Mouse (Mus musculus): ENCODE measurements at regions not wholly inside any gene's neighbourhood (a gene's known extent, or its start where the extent isn't known, plus 50 kb on each side); places are given as distances from the start of the nearest gene placed in this dataset.

DNA sequence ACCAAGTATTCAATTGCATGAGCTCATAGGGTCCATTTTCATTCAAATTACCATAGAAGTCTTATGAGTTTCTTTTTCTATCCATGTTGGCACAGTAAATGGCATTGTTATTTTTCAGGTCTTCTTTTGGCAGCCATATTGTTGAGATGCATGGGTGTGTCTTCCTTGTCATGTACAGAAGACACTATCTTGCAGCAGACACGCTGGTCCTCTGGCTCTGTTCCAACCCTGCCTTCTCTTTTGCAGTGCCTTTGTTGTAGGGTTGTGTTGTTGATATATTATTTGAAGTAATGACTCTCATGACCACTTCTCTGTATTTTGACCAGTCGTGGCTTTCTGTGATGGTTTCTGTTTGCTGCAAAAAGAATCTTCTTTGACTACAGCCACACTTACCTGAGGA is 274.4 kb upstream of the Camk1g start:
- no peak for ATAC-seq
- Histone ChIP-seq H3K9me3 (no peaks in the 10 kb centered on the region), H3K9ac (no peak overlapping the region), H3K4me2 (replicated peaks) (no peak overlapping the region), H3K4me1 (replicated peaks) (no peaks in the 10 kb centered on the region), H3K27me3 (replicated peaks) (no peaks in the 10 kb centered on the region), H3K27ac (no peak overlapping the region), H3K36me3 (no peaks in the 10 kb centered on the region), H3K4me3 (replicated peaks) (no peak overlapping the region)
- WGBS, result 85% methylated on average over 2 of the region's 2 CpGs

DNA sequence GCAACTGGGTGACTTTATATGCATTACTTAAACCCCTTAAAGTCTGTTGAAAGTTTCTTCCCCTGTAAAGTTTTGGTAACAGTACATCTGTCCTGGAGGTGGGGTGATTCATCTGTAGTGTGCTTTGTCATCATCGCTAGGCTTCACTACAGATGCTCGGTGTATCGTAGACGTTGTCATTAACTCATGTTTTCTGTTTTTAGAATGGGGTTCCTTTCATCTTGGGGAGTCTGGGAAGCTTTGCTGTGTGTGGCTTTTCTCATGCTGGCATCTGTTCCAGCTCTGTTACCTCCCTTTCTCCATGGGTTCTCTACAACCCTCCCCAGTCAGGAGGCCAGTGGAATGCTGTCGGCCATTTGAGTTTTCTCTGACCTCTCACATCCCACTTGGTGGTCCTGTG is 266.4 kb upstream of the Camk1g start:
- Histone ChIP-seq H3K27me3 (replicated peaks) (no peaks in the 10 kb centered on the region), H3K27ac (no peak overlapping the region), H3K4me3 (replicated peaks) (no peak overlapping the region), H3K9ac (no peak overlapping the region), H3K4me1 (replicated peaks) (no peaks in the 10 kb centered on the region; the same call in 1 of the 2 replicates), H3K4me2 (replicated peaks) (no peak overlapping the region), H3K9me3 (no peaks in the 10 kb centered on the region), H3K36me3 (no peaks in the 10 kb centered on the region)
- WGBS, result 55% methylated on average over 5 of the region's 5 CpGs
- no peak for ATAC-seq

DNA sequence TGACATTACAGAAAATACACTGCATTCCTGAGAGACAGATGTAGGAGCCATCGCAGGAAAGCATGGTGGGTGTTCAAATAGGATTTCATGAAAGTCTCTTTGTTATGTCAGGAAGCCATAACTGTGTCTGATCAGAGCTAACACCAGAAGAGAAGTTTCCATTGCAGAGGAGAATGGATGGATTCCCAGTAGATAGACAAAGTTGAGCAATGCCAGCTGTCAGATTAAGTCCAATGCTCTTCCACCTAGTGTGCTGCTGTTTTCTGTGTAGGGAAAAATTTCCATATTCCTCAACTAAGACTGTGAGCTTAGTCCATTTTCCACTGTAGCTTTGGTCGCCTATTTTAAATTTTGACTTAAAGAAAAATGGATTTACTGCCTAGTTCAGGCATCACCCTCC is 262.0 kb upstream of the Camk1g start:
- H3K4me1 ChIP-seq (replicated peaks), result no peaks in the 10 kb centered on the region; the same call in 1 of the 2 replicates
- H3K4me3 ChIP-seq (replicated peaks), result no peak overlapping the region
- H3K27ac ChIP-seq, result no peak overlapping the region
- no peaks in the 10 kb centered on the region for H3K9me3 ChIP-seq
- H3K36me3 ChIP-seq, result no peaks in the 10 kb centered on the region
- H3K4me2 ChIP-seq (replicated peaks), result no peak overlapping the region
- ATAC-seq, result no peak
- H3K27me3 ChIP-seq (replicated peaks), result no peaks in the 10 kb centered on the region
- H3K9ac ChIP-seq, result no peak overlapping the region
- 75% methylated on average over 2 of the region's 2 CpGs for WGBS

DNA sequence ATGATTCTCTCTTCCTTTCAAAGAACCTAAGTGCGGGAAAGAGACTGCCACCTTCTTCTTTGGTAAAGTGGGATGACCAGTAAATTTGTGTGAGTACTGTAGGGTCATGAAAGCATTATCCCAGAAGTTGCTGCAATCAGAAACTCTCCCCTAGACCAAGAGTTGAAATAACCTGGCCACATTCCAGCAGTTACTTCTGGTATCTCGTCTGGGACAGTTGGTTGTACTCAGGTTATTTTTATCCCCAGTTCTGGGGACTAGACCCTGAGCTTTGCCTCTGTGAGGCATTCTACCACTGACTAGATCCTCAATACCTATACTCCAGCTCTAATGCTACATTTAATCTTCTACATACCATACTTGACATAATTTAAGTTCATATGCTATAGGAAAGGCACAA is 259.8 kb upstream of the Camk1g start:
- H3K9ac ChIP-seq, result no peak overlapping the region

DNA sequence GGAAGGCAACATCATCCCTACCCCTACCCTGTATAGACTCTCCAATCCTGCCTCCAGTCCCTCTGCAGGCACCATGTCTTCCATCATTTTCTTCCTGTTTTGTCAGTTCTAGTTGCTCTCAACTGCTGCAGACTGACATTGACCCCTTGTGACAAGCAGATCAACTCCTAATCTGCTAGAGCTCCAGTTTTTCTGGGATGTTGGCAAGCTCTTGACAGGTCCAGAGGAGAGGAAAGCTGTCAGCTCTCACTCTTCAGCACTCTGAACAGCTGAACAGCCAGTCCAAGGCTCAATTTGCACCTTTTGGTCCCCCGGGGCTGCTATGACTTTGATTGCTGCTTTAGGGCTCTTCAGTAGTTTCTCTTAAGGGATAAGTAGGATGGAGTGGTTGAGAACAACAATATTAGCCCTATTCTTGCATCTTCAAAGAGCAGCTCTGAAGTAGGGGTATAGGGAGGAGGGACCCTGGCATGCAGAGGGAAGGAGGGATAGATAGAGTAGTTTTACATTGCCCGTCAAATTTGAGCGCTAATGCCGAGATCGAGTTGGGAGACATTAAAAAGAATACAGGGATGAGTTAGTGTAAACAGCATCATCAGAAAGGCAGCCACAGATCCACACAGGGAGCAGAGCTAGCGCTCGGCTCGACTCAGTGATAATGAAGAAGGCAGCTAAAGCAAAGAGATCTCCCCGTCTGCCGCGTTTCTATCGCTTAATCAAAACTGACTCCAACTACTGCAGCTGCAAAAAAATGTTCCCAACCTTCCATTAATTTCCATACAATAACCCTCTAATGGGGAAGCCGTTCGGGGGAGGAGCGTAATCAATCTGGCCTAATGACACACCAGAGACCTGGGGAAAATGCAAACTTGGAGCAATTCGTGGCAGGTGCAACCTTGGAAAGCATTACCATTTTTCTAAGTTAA is 257.1 kb upstream of the Camk1g start:
- 59% methylated on average over 16 of the region's 16 CpGs for WGBS
- Histone ChIP-seq H3K27ac (no peak overlapping the region), H3K4me1 (replicated peaks) (no peaks in the 10 kb centered on the region), H3K9me3 (no peaks in the 10 kb centered on the region), H3K9ac (no peak overlapping the region), H3K4me3 (replicated peaks) (no peak overlapping the region), H3K27me3 (replicated peaks) (no peaks in the 10 kb centered on the region), H3K4me2 (replicated peaks) (no peak overlapping the region), H3K36me3 (no peaks in the 10 kb centered on the region)
- ATAC-seq, result no peak

More for the DNA sequence above, 259.8 kb upstream of the Camk1g start:
- no peak for ATAC-seq
- no peaks in the 10 kb centered on the region for H3K9me3 ChIP-seq
- 48% methylated on average over 2 of the region's 2 CpGs for WGBS
- no peaks in the 10 kb centered on the region for H3K4me1 ChIP-seq (replicated peaks)
- H3K27ac ChIP-seq, result no peak overlapping the region
- H3K27me3 ChIP-seq (replicated peaks), result no peaks in the 10 kb centered on the region
- no peaks in the 10 kb centered on the region for H3K36me3 ChIP-seq
- no peak overlapping the region for H3K4me3 ChIP-seq (replicated peaks)
- H3K4me2 ChIP-seq (replicated peaks), result no peak overlapping the region

DNA sequence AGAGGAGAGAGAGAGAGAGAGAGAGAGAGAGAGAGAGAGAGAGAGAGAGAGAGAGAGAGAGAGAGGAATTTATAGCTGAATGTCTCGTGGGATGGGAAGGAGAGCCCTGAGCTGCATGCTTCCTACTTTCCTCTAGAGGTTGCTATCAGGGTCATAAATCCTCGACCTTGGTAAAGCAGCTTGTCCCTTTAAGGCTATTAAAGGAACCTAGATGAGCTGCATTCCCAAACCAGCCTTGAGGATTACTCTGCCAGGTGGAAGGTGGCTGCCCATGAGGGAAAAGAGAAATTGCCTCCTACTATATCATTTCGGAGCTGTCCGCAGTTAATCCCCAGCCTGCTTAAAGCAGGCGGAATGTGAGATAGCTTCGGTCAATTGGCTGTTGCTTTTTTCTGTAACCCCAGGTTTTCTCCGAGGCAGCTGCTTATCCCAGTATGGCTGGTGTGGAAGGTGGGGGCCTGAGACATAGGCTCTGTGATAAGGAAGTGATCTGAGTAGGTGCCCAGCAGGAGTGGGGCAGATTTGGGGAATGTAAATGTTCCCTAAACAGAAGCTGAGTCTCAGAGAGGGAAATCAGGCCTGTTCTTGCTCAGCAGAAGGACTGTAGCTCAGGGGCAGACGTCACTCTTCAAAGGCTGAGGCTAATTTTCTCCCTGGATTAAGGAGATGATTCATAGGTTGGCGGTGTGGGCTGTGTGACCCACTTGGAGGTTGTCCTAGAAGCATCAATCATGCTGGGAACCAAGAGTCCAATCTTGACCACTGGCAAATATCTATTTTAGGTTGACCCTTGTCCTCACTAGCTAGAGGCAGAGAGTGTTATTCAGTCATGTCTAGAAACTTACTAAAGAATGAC is 255.2 kb upstream of the Camk1g start:
- Histone ChIP-seq H3K4me3 (replicated peaks) (no peak overlapping the region), H3K9me3 (no peaks in the 10 kb centered on the region), H3K27ac (no peak overlapping the region), H3K9ac (no peak overlapping the region), H3K27me3 (replicated peaks) (no peaks in the 10 kb centered on the region), H3K4me2 (replicated peaks) (no peak overlapping the region), H3K4me1 (replicated peaks) (no peaks in the 10 kb centered on the region), H3K36me3 (no peaks in the 10 kb centered on the region)
- ATAC-seq, result no peak; the same call in 1 of the 2 replicates
- 21% methylated on average over 9 of the region's 9 CpGs for WGBS

DNA sequence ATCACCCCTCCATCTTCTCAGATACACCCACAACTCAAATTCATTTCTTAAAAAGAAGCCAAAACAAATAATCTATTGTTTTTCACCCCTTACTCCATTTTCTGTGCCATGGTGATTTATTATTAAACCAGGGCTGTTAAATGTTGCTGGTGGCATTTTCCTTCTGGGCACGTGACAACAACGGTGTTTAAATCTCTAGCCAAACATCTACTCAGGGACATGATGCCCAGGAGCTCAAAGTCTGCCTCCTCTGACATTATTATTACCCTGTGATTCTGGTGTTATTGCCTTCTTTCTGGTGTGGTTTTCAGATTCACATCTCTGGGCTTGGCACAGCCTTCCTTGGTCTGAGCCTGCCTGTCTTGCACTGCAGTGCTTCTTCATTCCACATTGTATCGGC is 253.5 kb upstream of the Camk1g start:
- no peak for ATAC-seq
- WGBS, result 67% methylated on average over 3 of the region's 3 CpGs
- H3K27me3 ChIP-seq (replicated peaks), result no peaks in the 10 kb centered on the region
- H3K9me3 ChIP-seq, result no peaks in the 10 kb centered on the region
- H3K9ac ChIP-seq, result no peak overlapping the region
- no peak overlapping the region for H3K27ac ChIP-seq
- H3K36me3 ChIP-seq, result no peaks in the 10 kb centered on the region
- H3K4me3 ChIP-seq (replicated peaks), result no peak overlapping the region
- no peaks in the 10 kb centered on the region for H3K4me1 ChIP-seq (replicated peaks)
- H3K4me2 ChIP-seq (replicated peaks), result no peak overlapping the region

DNA sequence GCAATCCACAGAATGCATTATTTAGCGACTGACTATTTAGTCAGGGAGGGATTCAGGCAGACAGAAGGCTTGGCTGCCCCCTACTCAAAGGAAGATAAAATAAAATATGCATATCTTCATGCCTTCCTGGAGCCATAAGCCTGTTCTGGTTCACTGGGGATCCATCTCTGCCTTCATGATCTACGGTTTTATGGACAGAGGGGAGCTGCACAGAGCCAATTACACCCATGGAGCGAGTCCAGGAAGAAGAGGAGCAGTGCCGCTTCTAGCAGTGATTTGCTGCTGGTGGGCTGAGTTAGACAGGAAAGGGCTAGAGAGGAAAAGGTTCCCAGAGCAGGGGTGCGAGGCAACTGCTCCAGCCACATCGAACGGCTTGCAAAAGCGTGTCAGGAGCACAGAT is 248.2 kb upstream of the Camk1g start:
- Histone ChIP-seq H3K4me1 (replicated peaks) (no peaks in the 10 kb centered on the region), H3K4me3 (replicated peaks) (no peak overlapping the region), H3K9me3 (no peaks in the 10 kb centered on the region), H3K27ac (no peak overlapping the region), H3K27me3 (replicated peaks) (no peaks in the 10 kb centered on the region), H3K36me3 (no peaks in the 10 kb centered on the region), H3K9ac (no peak overlapping the region), H3K4me2 (replicated peaks) (no peak overlapping the region)
- 59% methylated on average over 8 of the region's 8 CpGs for WGBS
- ATAC-seq, result no peak

DNA sequence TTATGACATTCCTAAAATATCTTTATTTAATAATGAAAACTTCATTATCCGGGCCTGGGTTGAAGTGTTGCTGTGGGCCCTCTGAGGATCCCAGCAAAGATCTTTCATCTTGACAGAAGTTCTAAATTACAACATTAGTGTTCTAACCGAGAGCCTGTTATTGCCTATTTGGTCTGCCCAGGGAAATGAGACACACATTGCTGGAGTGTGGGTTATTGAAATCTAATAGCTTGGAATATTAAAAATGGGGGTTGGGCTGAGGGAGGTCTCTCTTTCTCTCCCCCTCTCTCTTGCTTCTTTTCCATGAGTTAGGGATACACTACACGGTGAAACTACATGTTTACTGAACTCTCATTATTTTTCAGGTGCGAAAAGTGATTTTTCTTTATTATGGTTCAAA is 240.4 kb upstream of the Camk1g start:
- H3K27me3 ChIP-seq (replicated peaks), result no peaks in the 10 kb centered on the region
- 65% methylated on average over 4 of the region's 4 CpGs for WGBS
- no peaks in the 10 kb centered on the region for H3K9me3 ChIP-seq
- ATAC-seq, result no peak
- H3K4me2 ChIP-seq (replicated peaks), result no peak overlapping the region
- no peaks in the 10 kb centered on the region for H3K36me3 ChIP-seq
- H3K4me1 ChIP-seq (replicated peaks), result no peaks in the 10 kb centered on the region
- no peak overlapping the region for H3K9ac ChIP-seq
- no peak overlapping the region for H3K27ac ChIP-seq
- H3K4me3 ChIP-seq (replicated peaks), result no peak overlapping the region

DNA sequence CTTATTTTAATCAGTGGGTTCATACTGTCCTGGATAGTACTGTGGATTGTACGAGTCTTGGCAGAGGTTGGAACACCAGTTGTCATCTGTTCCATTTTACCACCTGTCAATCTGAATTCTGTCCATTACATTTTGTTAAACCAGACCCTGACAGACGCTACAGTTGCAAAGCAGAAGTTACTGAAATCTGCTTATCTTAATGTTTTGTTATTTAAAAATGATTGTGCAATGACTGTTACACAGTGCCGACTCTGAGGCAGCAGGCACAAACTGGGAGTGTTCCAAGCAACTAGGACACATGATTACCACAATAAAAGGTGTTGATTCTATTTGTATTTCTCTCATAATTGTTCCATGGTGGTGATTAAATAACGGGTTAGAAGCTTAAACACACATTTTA is 229.8 kb upstream of the Camk1g start:
- Histone ChIP-seq H3K9ac (no peak overlapping the region), H3K4me1 (replicated peaks) (no peaks in the 10 kb centered on the region), H3K4me3 (replicated peaks) (no peak overlapping the region)

DNA sequence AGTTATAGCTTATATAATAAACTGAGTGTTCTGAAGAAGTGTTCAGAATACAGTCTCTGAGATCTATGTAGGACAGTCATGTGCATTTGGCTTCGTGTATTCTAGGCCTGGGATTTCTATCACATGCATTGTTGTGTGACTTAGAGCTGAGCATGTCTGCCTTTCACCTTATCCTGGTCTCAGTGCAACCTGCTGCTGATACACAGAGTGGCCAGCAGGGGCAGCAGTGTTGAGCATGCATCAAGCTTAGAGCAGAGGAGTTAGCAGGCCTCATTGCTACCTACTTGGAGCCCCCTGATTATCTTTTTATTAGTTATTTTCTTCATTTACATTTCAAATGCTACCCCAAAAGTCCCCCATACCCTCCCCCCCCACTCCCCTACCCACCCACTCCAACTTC is 229.1 kb upstream of the Camk1g start:
- H3K27ac ChIP-seq, result no peak overlapping the region
- H3K9ac ChIP-seq, result no peak overlapping the region
- WGBS, result 49% methylated on average over 1 of the region's 1 CpGs
- no peaks in the 10 kb centered on the region for H3K4me1 ChIP-seq (replicated peaks)
- H3K9me3 ChIP-seq, result no peaks in the 10 kb centered on the region
- no peak overlapping the region for H3K4me2 ChIP-seq (replicated peaks)
- H3K27me3 ChIP-seq (replicated peaks), result no peaks in the 10 kb centered on the region
- no peak for ATAC-seq
- no peak overlapping the region for H3K4me3 ChIP-seq (replicated peaks)
- H3K36me3 ChIP-seq, result no peaks in the 10 kb centered on the region

More for the DNA sequence above, 229.8 kb upstream of the Camk1g start:
- no peak for ATAC-seq
- Histone ChIP-seq H3K27ac (no peak overlapping the region), H3K9me3 (no peaks in the 10 kb centered on the region), H3K36me3 (no peaks in the 10 kb centered on the region), H3K27me3 (replicated peaks) (no peaks in the 10 kb centered on the region), H3K4me2 (replicated peaks) (no peak overlapping the region)
- WGBS, result 61% methylated on average over 4 of the region's 4 CpGs

DNA sequence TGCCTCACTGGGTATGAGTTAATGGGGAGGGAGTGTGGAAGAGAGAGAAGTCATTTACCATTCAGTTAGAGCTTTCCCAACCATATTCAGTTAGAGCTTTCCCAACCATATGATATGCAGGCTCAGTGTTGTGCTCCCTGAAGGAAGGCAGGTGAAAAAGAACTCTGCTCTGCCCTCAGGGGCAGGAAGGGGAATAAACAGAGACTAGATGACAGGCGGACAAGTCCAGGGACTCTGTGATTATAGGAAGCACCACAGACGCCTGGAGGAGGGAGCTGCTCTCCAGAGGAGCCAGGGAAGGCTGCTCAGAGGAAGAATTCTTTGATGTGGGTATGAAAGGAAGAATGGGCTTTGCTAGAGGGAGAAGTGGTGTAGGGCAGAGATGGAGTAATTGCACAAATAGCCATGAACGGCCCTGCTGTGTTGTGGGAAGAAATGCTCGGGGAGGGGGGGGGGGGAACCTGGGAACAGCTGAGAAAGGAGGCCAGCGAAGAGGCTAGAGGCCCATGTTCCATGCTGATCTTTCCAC is 220.3 kb upstream of the Camk1g start:
- Histone ChIP-seq H3K9me3 (no peaks in the 10 kb centered on the region), H3K4me2 (replicated peaks) (no peak overlapping the region), H3K36me3 (no peaks in the 10 kb centered on the region), H3K9ac (no peak overlapping the region), H3K4me3 (replicated peaks) (no peak overlapping the region), H3K4me1 (replicated peaks) (peaks cover 7% of the 10 kb centered on the region; the same call in 1 of the 2 replicates), H3K27me3 (replicated peaks) (no peaks in the 10 kb centered on the region), H3K27ac (no peak overlapping the region)
- no peak for ATAC-seq
- 33% methylated on average over 5 of the region's 5 CpGs for WGBS
